Mouse (Mus musculus) heart, embryonic 11.5 days (tissue): ENCODE data around the gene Ppp1cc. TPM values are rescaled to one million over a fixed set of nuclear protein-coding genes. Genes with fewer than 3 reads are reported as not detected.
"Not testable (repeated sequence)": the region's sequence is repeated elsewhere in the genome, so short reads cannot be mapped to it uniquely, and the experiment has no call there.

Source experiments
- ATAC-seq: fragments of 200-750 bp; cut with Nextera tagmentation; replicated peaks from 2 replicates; pipeline ENCODE4 v1.8.0; 2017; ENCODE audit warnings: moderate library complexity; ENCODE audit not compliant: insufficient number of reproducible peaks, low FRiP score, low TSS enrichment
- H3K27ac ChIP-seq: fragments of 300-500 bp; sonication (generic); 2 replicates; pipeline ENCODE4 v1.5.1; 2014; ENCODE audit warnings: mild to moderate bottlenecking, low read depth, low read length
- H3K27me3 ChIP-seq: fragments of 300-500 bp; sonication (generic); 2 replicates; pipeline ENCODE4 v1.6.1; 2014; ENCODE audit warnings: mild to moderate bottlenecking, low read length, mixed read lengths; ENCODE audit not compliant: control insufficient read depth, insufficient read depth
- H3K36me3 ChIP-seq: fragments of 300-500 bp; sonication (generic); 2 replicates; pipeline ENCODE4 v1.6.1; 2014; ENCODE audit warnings: mild to moderate bottlenecking, low read length, moderate library complexity, mixed read lengths; ENCODE audit not compliant: control insufficient read depth, insufficient read depth
- H3K4me1 ChIP-seq: fragments of 300-500 bp; sonication (generic); 2 replicates; pipeline ENCODE4 v1.6.1; 2014; ENCODE audit warnings: low read length; ENCODE audit not compliant: control insufficient read depth, insufficient read depth
- H3K4me2 ChIP-seq: fragments of 300-500 bp; sonication (generic); 2 replicates; pipeline ENCODE4 v1.6.1; 2014; ENCODE audit warnings: mild to moderate bottlenecking, moderate library complexity
- H3K4me3 ChIP-seq: fragments of 300-500 bp; sonication (generic); 2 replicates; pipeline ENCODE4 v1.5.1; 2014; ENCODE audit warnings: low read depth, low read length
- H3K9ac ChIP-seq: fragments of 300-500 bp; sonication (generic); 2 replicates; pipeline ENCODE4 v1.6.1; 2014; ENCODE audit warnings: mild to moderate bottlenecking, low read depth, low read length, moderate library complexity
- H3K9me3 ChIP-seq: fragments of 300-500 bp; sonication (generic); replicated peaks from 2 replicates; pipeline ENCODE4 v1.6.1; 2016; ENCODE audit warnings: low read length; ENCODE audit not compliant: control insufficient read depth
- WGBS: fragments of 180-500 bp; shearing (Covaris S2); extraction: QIAGEN DNeasy Blood & Tissue Kit; methylation state at CpG from one replicate; pipeline ENCODE4 v1.1.7; 2014; ENCODE audit not compliant: insufficient replicate concordance; 5-methylcytosine and 5-hydroxymethylcytosine counted together
- polyA plus RNA-seq: library from polyadenylated mRNA; unstranded; fragments of >200 nt; fragmentation: Nextera tagmentation; extraction: Ambion mirVana; gene quantifications from 2 replicates; pipeline ENCODE4 v1.2.1, GENCODE M21; 2014

The Ppp1cc gene
- polyA plus RNA-seq, 1 experiment from 2014 or later: 225 TPM

GRCm38 (mm10) chr5:122171058-122171457, 13.0 kb downstream of the Ppp1cc start:
- H3K36me3 ChIP-seq: peaks cover 51% of the 10 kb centered on the region
- no peak overlapping the region for H3K27ac ChIP-seq
- no peak overlapping the region for H3K4me2 ChIP-seq
- peaks cover 12% of the 10 kb centered on the region for H3K4me1 ChIP-seq
- no peaks in the 10 kb centered on the region for H3K9me3 ChIP-seq
- ATAC-seq: no peak
- WGBS: 92% methylated on average over 8 of the region's 8 CpGs
- H3K9ac ChIP-seq: no peak overlapping the region
- H3K27me3 ChIP-seq: no peaks in the 10 kb centered on the region
- H3K4me3 ChIP-seq: no peak overlapping the region

DNA sequence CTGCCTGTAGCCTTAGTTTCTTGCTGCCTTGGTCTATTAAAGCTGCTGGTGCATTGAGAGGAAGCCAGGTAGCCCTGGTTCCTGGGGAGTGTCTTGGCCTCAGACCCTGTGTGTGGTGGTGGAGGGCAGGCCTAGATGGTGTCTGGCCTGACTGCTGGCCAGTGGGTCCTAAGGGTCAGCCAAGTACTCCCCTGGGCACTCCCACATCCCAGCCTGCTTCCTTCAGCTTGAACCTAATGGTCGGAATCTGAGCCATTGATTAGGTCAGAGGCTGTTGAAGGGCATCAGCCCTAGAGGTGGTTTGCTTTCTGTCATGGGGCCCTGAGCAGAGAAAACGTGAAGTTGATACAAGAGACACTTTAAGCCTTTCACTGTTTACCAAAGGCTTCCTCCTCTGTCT, 17.3 kb downstream of the Ppp1cc start:
- Histone ChIP-seq H3K4me2 (no peak overlapping the region), H3K27me3 (no peaks in the 10 kb centered on the region), H3K4me1 (no peaks in the 10 kb centered on the region), H3K27ac (no peak overlapping the region), H3K9ac (no peak overlapping the region), H3K9me3 (no peaks in the 10 kb centered on the region), H3K36me3 (peaks cover 37% of the 10 kb centered on the region), H3K4me3 (no peak overlapping the region)
- 52% methylated on average over 2 of the region's 2 CpGs for WGBS
- no peak for ATAC-seq

- Histone ChIP-seq H3K9me3 (no peaks in the 10 kb centered on the region), H3K27me3 (no peaks in the 10 kb centered on the region), H3K36me3 (peaks cover 32% of the 10 kb centered on the region), H3K4me1 (no peaks in the 10 kb centered on the region), H3K4me3 (no peak overlapping the region), H3K27ac (no peak overlapping the region), H3K4me2 (no peak overlapping the region), H3K9ac (no peak overlapping the region)
- 84% methylated on average over 7 of the region's 7 CpGs for WGBS
- no peak for ATAC-seq
These were observed 17.9 kb downstream of the Ppp1cc start for GRCm38 (mm10) chr5:122175961-122176360.

DNA sequence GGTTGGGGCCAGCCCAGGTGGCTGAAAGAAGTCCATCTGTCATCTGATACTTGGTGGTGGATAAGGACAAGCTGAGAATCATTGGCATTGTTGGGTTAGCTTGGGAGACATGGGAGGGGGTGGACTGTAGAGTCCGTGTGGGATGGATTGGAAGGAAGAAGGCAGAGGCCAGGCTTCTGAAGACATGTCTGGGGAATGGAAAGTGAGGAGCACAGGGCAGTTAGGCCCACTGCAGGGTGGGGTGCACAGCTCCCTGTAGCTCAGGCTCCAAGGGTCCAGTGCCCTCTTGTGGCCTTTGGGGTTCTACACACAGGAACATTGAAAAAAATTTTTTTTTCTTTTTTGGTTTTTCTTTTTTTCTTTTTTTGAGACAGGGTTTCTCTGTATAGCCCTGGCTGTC, 18.3 kb downstream of the Ppp1cc start:
- no peak overlapping the region for H3K4me3 ChIP-seq
- no peak overlapping the region for H3K4me2 ChIP-seq
- H3K4me1 ChIP-seq: no peaks in the 10 kb centered on the region
- H3K36me3 ChIP-seq: peaks cover 28% of the 10 kb centered on the region
- 0 out of 2 replicates have a peak, but pooled peaks have one; percentile 41 for ATAC-seq
- H3K9me3 ChIP-seq: no peaks in the 10 kb centered on the region
- no peak overlapping the region for H3K27ac ChIP-seq
- no peaks in the 10 kb centered on the region for H3K27me3 ChIP-seq
- H3K9ac ChIP-seq: no peak overlapping the region
- 32% methylated on average over 1 of the region's 1 CpGs for WGBS

DNA sequence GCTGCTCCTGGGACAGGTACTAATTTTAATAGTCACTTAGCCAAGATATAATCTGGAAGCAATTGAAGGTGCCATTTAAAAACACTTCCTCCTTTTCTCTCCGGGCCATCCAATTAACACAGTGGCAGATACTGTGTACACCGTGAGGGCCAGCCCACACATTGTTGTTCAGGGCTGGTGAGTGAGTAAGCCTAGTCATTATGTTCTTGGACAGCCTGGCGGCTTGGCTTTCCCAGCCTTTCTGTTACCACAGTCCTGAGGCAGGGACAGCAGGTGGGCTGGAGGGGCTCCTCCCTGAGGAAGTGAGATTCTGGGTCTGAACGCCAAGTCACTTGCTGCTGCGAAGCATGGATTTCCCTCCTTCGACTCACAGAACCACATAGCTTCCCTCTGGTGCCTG, 21.6 kb downstream of the Ppp1cc start:
- ATAC-seq: no peak
- Histone ChIP-seq H3K4me1 (no peaks in the 10 kb centered on the region), H3K9me3 (no peaks in the 10 kb centered on the region; the same call in 1 of the 2 replicates), H3K27me3 (no peaks in the 10 kb centered on the region), H3K4me2 (no peak overlapping the region), H3K27ac (no peak overlapping the region), H3K36me3 (peaks cover 8% of the 10 kb centered on the region), H3K9ac (no peak overlapping the region), H3K4me3 (no peak overlapping the region)
- 57% methylated on average over 6 of the region's 6 CpGs for WGBS

- no peak for ATAC-seq
- Histone ChIP-seq H3K9me3 (no peaks in the 10 kb centered on the region; the same call in 1 of the 2 replicates), H3K9ac (no peak overlapping the region), H3K4me2 (no peak overlapping the region), H3K4me1 (no peaks in the 10 kb centered on the region), H3K27me3 (no peaks in the 10 kb centered on the region), H3K36me3 (no peaks in the 10 kb centered on the region), H3K27ac (no peak overlapping the region), H3K4me3 (no peak overlapping the region)
- 79% methylated on average over 7 of the region's 7 CpGs for WGBS
These were observed 26.3 kb downstream of the Ppp1cc start for GRCm38 (mm10) chr5:122184283-122184806.

GRCm38 (mm10) chr5:122184858-122185257, 26.8 kb downstream of the Ppp1cc start:
- not testable (repeated sequence) for H3K27me3 ChIP-seq, H3K4me2 ChIP-seq, H3K9me3 ChIP-seq, H3K4me1 ChIP-seq, H3K9ac ChIP-seq, H3K4me3 ChIP-seq, H3K27ac ChIP-seq, H3K36me3 ChIP-seq, ATAC-seq
- 83% methylated on average over 6 of the region's 6 CpGs for WGBS

- H3K4me1 ChIP-seq: no peaks in the 10 kb centered on the region
- no peak for ATAC-seq
- no peak overlapping the region for H3K4me2 ChIP-seq
- H3K9ac ChIP-seq: no peak overlapping the region
- WGBS: 66% methylated on average over 3 of the region's 3 CpGs
- no peaks in the 10 kb centered on the region; the same call in 1 of the 2 replicates for H3K9me3 ChIP-seq
- no peaks in the 10 kb centered on the region for H3K27me3 ChIP-seq
- H3K36me3 ChIP-seq: no peaks in the 10 kb centered on the region
- H3K4me3 ChIP-seq: no peak overlapping the region
- H3K27ac ChIP-seq: no peak overlapping the region
These were observed 31.0 kb downstream of the Ppp1cc start for GRCm38 (mm10) chr5:122189115-122189514.

DNA sequence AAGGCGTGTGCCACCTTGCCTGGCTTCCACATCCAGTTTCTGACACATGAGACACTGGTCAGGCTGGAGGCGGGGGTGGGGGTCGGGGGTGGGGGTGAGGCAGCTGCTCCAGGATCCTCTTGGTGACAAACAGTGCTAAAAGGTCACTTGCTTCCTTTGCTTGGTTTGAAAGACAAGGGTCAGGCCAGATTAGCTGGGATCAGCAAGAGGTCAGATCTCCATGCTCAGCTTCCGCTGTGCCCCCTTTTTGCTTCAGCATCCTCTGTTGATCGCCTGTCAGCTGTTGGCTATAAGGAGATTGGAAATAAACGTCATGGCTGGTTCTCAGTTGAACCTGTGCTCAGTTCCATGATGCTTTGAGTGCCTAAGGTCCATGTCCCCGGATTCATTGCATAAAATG, 32.4 kb downstream of the Ppp1cc start:
- H3K4me3 ChIP-seq: no peak overlapping the region
- WGBS: 48% methylated on average over 7 of the region's 7 CpGs
- no peak overlapping the region for H3K4me2 ChIP-seq
- H3K9ac ChIP-seq: no peak overlapping the region
- no peak overlapping the region for H3K27ac ChIP-seq
- no peaks in the 10 kb centered on the region for H3K9me3 ChIP-seq
- ATAC-seq: no peak
- H3K36me3 ChIP-seq: no peaks in the 10 kb centered on the region
- no peaks in the 10 kb centered on the region for H3K4me1 ChIP-seq
- no peaks in the 10 kb centered on the region for H3K27me3 ChIP-seq
